Mouse (Mus musculus) layer of hippocampus, adult 2 months (tissue): ENCODE measurements around the gene Olfr139. TPM values are rescaled to one million over a fixed set of nuclear protein-coding genes. Genes with fewer than 3 reads are reported as not detected.

Experiments
- DNase-seq, 2 experiments: peaks; one replicate each; pipeline ENCODE4 v3.0.0; 2022; ENCODE audit warnings: low spot score in 2 of 2
- H3K27ac ChIP-seq: fragments of 200-600 bp; 2 replicates; pipeline ENCODE4 v1.8.1; 2022
- H3K4me3 ChIP-seq: fragments of 200-600 bp; 2 replicates; pipeline ENCODE4 v1.8.1; 2022; ENCODE audit warnings: mild to moderate bottlenecking
- CTCF ChIP-seq: fragments of 200-600 bp; conservative IDR thresholded peaks from 2 replicates; pipeline ENCODE4 v1.8.1; 2022; ENCODE audit warnings: antibody characterized with exemption, mild to moderate bottlenecking, moderate library complexity
- long read RNA-seq, 2 experiments: library from polyadenylated mRNA; stranded (forward); transcript quantifications; one replicate each; pipeline ENCODE4 v2.0.0; 2021; ENCODE audit warnings: borderline mapping rate in 2 of 2
- total RNA-seq, 2 experiments: library from RNA; stranded (reverse); gene quantifications; 2 replicates each; pipeline ENCODE4 v1.2.3; 2021

Olfr139 gene
- total RNA-seq: not detected
- long read RNA-seq, experiment 1: 0 reads
- long read RNA-seq, experiment 2: 0 reads

- TF ChIP-seq CTCF: no peak
- DNase-seq: no peak
- H3K4me3 ChIP-seq: no peak within 1 kb of the TSS
These were observed at the start of gene Olfr139, which contains the start of gene Olfr399 for GRCm38 (mm10) chr11:74056451-74056850. Gene Olfr139, minus strand, starts transcription at chr11:74056551. Gene Olfr399, minus strand, starts transcription at chr11:74056615.

GRCm38 (mm10) chr11:74105066-74105465 is 48.7 kb upstream of the Olfr139 start:
- DNase-seq: no peak
- Histone ChIP-seq H3K27ac (no peak overlapping the region), H3K4me3 (no peak overlapping the region)
- TF ChIP-seq CTCF: no peak

More at GRCm38 (mm10) chr11:74056451-74056850, at the start of gene Olfr139, which contains the start of gene Olfr399:
- H3K27ac ChIP-seq: no peak within 1 kb of the TSS

DNA sequence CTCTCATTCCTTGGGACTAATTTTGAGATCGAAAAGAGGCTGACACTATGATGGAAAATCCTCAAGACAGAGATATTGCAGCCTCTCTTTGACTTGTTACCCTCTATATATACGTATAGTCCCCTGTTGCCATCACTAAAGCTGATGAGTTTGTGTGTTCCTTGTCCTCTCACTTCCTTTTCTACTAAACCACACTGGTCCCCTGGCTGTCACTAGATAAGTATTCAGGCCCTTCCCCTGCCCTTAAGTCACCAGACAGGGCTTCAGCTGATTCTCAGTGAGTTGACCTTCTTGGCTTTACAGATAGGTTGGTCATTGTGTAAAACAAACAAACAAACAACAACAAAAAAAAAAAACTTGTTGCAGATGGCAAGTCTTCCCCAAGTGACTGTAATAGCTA is 45.2 kb upstream of the Olfr139 start:
- H3K4me3 ChIP-seq: no peak overlapping the region
- H3K27ac ChIP-seq: no peak overlapping the region
- TF ChIP-seq CTCF: no peak
- DNase-seq: no peak

DNA sequence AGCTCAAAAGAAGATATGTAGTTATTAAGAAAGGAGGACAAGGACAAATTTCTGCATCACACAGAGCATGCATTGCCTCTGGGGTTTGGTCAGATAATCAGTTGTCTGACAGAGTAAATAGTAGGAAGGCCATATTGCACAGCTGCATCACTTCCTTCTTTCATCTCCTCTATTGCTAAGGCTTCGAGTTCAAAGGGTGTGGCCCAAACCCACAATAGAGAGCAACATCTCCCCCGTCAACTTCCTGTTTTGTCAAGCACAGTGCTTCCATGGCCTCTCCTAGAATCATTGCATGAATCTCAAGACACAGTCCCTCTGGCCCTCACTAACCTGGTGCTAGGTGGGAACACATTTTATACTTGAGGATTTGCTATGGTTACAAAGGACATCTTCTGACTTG is 44.4 kb upstream of the Olfr139 start:
- no peak for TF ChIP-seq CTCF
- H3K4me3 ChIP-seq: no peak overlapping the region
- H3K27ac ChIP-seq: no peak overlapping the region
- no peak for DNase-seq

DNA sequence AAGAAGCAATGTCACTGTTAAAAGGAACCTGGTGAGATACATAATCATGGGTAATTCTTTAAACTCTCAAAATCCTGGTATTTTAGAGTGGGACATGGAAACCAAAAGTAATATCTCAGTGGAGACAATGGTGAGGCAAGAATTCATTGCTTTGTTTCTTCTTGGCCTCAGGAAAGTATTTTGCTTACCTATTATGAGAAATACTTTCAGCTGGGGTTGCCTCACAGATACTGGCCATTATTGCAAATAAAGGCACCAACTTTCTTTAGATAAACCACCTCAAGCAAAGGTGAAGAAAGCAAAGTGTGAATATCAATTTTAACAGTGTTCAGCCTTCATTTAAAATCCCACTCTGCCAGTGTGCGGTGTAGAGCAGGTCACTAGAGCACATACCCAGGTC is 13.3 kb upstream of the Olfr139 start, which contains the start of gene Zfp616:
Gene Zfp616, plus strand, starts transcription at position 301 of the 400 bp plus-strand sequence.
- DNase-seq: no peak
- TF ChIP-seq CTCF: no peak
- no peak within 1 kb of the TSS for H3K4me3 ChIP-seq
- no peak within 1 kb of the TSS for H3K27ac ChIP-seq

DNA sequence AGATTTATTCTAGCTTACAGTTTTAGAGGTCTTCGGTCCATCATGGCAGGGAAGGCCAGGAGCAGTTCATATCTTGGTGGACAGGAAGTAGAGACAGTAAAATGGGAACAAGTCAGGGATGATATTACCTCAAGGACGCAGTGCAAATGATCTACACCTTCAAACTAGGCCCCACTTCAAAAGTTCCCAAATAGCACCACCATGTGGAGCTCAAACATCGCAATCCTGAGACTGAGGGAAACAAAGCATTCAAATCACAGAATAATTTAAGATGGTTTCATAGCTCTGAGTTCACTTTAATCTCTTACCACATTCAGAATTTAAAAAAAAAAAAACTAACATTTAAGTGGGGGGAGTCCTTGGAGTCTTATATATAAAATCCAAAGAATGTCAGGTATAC is 5.0 kb downstream of the Olfr139 start:
- no peak overlapping the region for H3K27ac ChIP-seq
- H3K4me3 ChIP-seq: no peak overlapping the region
- no peak for DNase-seq
- peak; percentile 12; the same call in 1 of the 2 replicates for TF ChIP-seq CTCF

Other genes starting within 250 kb of the Olfr139 start
- not detected for gene Olfr392, start 239.5 kb downstream of the Olfr139 start, total RNA-seq
- gene Olfr393, start 205.1 kb downstream of the Olfr139 start, total RNA-seq: not detected
- not detected for gene Olfr394, start 165.8 kb downstream of the Olfr139 start, total RNA-seq
- gene Olfr395, start 147.3 kb downstream of the Olfr139 start, total RNA-seq: not detected
- not detected for gene Olfr23, start 119.9 kb downstream of the Olfr139 start, total RNA-seq
- gene Olfr397, start 95.7 kb downstream of the Olfr139 start, total RNA-seq: not detected
- gene Olfr398, start 66.1 kb downstream of the Olfr139 start, total RNA-seq: not detected
- not detected for gene Olfr399, start 64 bp upstream of the Olfr139 start, total RNA-seq
- not detected for gene Zfp616, start 13.4 kb upstream of the Olfr139 start, total RNA-seq
- not detected for gene Olfr401, start 57.2 kb upstream of the Olfr139 start, total RNA-seq
- not detected for gene Olfr402, start 97.0 kb upstream of the Olfr139 start, total RNA-seq
- not detected for gene Olfr403, start 129.7 kb upstream of the Olfr139 start, total RNA-seq
- gene Olfr43, start 154.8 kb upstream of the Olfr139 start, total RNA-seq: not detected
- not detected for gene Olfr406, start 203.3 kb upstream of the Olfr139 start, total RNA-seq
- not detected for gene Olfr59, start 227.2 kb upstream of the Olfr139 start, total RNA-seq